Mouse (Mus musculus) layer of hippocampus, postnatal 36 days (tissue): ENCODE measurements at regions not wholly inside any gene's neighbourhood (a gene's known extent, or its start where the extent isn't known, plus 50 kb on each side); places are given as distances from the start of the nearest gene placed in this dataset.
"Not testable (repeated sequence)": the region's sequence is repeated elsewhere in the genome, so short reads cannot be mapped to it uniquely, and the experiment has no call there.

Experiments
- DNase-seq, 2 experiments: peaks; one replicate each; pipeline ENCODE4 v3.0.0; 2022

- DNase-seq = no peak
Measured at GRCm38 (mm10) chr15:38409168-38409567, 983.8 kb downstream of the 4930447A16Rik start.

GRCm38 (mm10) chr15:38410462-38410861, 985.1 kb downstream of the 4930447A16Rik start:
- no peak for DNase-seq

- no peak for DNase-seq
Measured at GRCm38 (mm10) chr15:38412481-38412880, 987.1 kb downstream of the 4930447A16Rik start.

GRCm38 (mm10) chr15:38413329-38413728, 988.0 kb downstream of the 4930447A16Rik start:
- no peak for DNase-seq

- DNase-seq = no peak
Measured at GRCm38 (mm10) chr15:38414318-38415090, 989.1 kb downstream of the 4930447A16Rik start.

- DNase-seq = no peak
Measured at GRCm38 (mm10) chr15:38415091-38415486, 989.7 kb downstream of the 4930447A16Rik start.

GRCm38 (mm10) chr15:38419621-38420020, 994.3 kb downstream of the 4930447A16Rik start:
- DNase-seq = no peak

- no peak for DNase-seq
Measured at GRCm38 (mm10) chr15:38420784-38421183, 995.4 kb downstream of the 4930447A16Rik start.

GRCm38 (mm10) chr15:38422741-38423140, 997.4 kb downstream of the 4930447A16Rik start:
- DNase-seq = no peak

GRCm38 (mm10) chr15:38425506-38425905, 1000.2 kb downstream of the 4930447A16Rik start:
- no peak for DNase-seq

GRCm38 (mm10) chr15:38427966-38428365, 1002.6 kb downstream of the 4930447A16Rik start:
- DNase-seq = no peak

- DNase-seq = no peak
Measured at GRCm38 (mm10) chr15:38431668-38432067, 1006.3 kb downstream of the 4930447A16Rik start.

- DNase-seq = no peak
Measured at GRCm38 (mm10) chr15:38433386-38433785, 1008.0 kb downstream of the 4930447A16Rik start.

GRCm38 (mm10) chr15:38434239-38434638, 1008.9 kb downstream of the 4930447A16Rik start:
- DNase-seq = not testable (repeated sequence)
